Mouse (Mus musculus) mouse embryonic stem cell (cell line): ENCODE data around the gene Tex13c2.

Experiments
- in situ Hi-C, 2 experiments: fragments of 300-500 bp; cut with MboI; formaldehyde crosslinking; loops; 1 replicate in 1 of 2; 3 replicates in 1 of 2; pipeline ENCODE4 v1.14.3; 2019 to 2020; ENCODE audit warnings: low sequenced_read_pairs in 2 of 2, low pct_unique_long_range_greater_than_20kb in 1 of 2, mixed read lengths in 1 of 2; ENCODE audit not compliant: unreplicated experiment in 1 of 2

Gene Tex13c2

GRCm38 (mm10) chrX:42489446-42489845 is at the start of gene Tex13c2:
Gene Tex13c2 (plus strand): TSS chrX:42489691.
- in situ Hi-C loops = no loop called here

- in situ Hi-C loops = no loop called here
Observed at GRCm38 (mm10) chrX:42450305-42450704, 39.2 kb upstream of the Tex13c2 start.

GRCm38 (mm10) chrX:42453001-42453400 is 36.5 kb upstream of the Tex13c2 start:
- in situ Hi-C loops = no loop called here

GRCm38 (mm10) chrX:42454533-42454932 is 35.0 kb upstream of the Tex13c2 start:
- in situ Hi-C loops = no loop called here

- in situ Hi-C loops = no loop called here
Observed at GRCm38 (mm10) chrX:42490336-42490735, 845 bp downstream of the Tex13c2 start.

- in situ Hi-C loops = loop anchor here (25.0 kb wide), 2 partner anchors 113 to 463 kb away; no protein-coding TSS in a partner anchor
Observed at GRCm38 (mm10) chrX:42500538-42500937, 11.0 kb downstream of the Tex13c2 start.

GRCm38 (mm10) chrX:42502291-42503043 is 13.0 kb downstream of the Tex13c2 start, which contains the start of gene Sh2d1a:
Gene Sh2d1a (plus strand): TSS chrX:42502453.
- in situ Hi-C loops = loop anchor here (25.0 kb wide), 2 partner anchors 115 to 465 kb away; no protein-coding TSS in a partner anchor

- in situ Hi-C loops = loop anchor here (25.0 kb wide), 2 partner anchors 124 to 474 kb away; no protein-coding TSS in a partner anchor
Observed at GRCm38 (mm10) chrX:42511105-42511504, 21.6 kb downstream of the Tex13c2 start.

GRCm38 (mm10) chrX:42512567-42512966 is 23.1 kb downstream of the Tex13c2 start:
- in situ Hi-C loops = loop anchor here (25.0 kb wide), 2 partner anchors 125 to 475 kb away; no protein-coding TSS in a partner anchor

GRCm38 (mm10) chrX:42522868-42523267 is 33.4 kb downstream of the Tex13c2 start:
- in situ Hi-C loops = loop anchor here (25.0 kb wide), 2 partner anchors 136 to 486 kb away; no protein-coding TSS in a partner anchor

- in situ Hi-C loops = no loop called here
Observed at GRCm38 (mm10) chrX:42530703-42531102, 41.2 kb downstream of the Tex13c2 start.

GRCm38 (mm10) chrX:42540030-42540755 is 50.7 kb downstream of the Tex13c2 start:
- in situ Hi-C loops = no loop called here

- in situ Hi-C loops = no loop called here
Observed at GRCm38 (mm10) chrX:42540756-42541053, 51.2 kb downstream of the Tex13c2 start.
